Mouse (Mus musculus): Measurements from ENCODE around the gene Zdhhc8. TPM values are rescaled to one million over a fixed set of nuclear protein-coding genes. Genes with fewer than 3 reads are reported as not detected.

Gene Zdhhc8
- polyA plus RNA-seq, 1 experiment from 2014 or later = 17.4 TPM

GRCm38 (mm10) chr16:18173788-18174187 lies 61.1 kb downstream of the Zdhhc8 start:
- no peak overlapping the region for H3K27ac ChIP-seq (ENCODE audit: low read length)

GRCm38 (mm10) chr16:18173231-18173630 lies 61.7 kb downstream of the Zdhhc8 start:
- peak; percentile 45; the same call in 1 of the 2 replicates for ATAC-seq
- H3K27ac ChIP-seq (ENCODE audit: low read length) = no peak overlapping the region
- 61% methylated on average over 9 of the region's 9 CpGs for WGBS
- no peak overlapping the region for H3K9ac ChIP-seq (replicated peaks; ENCODE audit: low read depth, low read length)
- H3K4me3 ChIP-seq (replicated peaks; ENCODE audit: low read length) = no peak overlapping the region
- no peaks in the 10 kb centered on the region for H3K9me3 ChIP-seq (ENCODE audit: control insufficient read depth, low read length)
- H3K36me3 ChIP-seq (ENCODE audit: control insufficient read depth, insufficient read depth) = no peaks in the 10 kb centered on the region
- H3K4me1 ChIP-seq (replicated peaks; ENCODE audit: control insufficient read depth, insufficient read depth, low read length) = peaks cover 5% of the 10 kb centered on the region
- H3K27me3 ChIP-seq (replicated peaks; ENCODE audit: control insufficient read depth, insufficient read depth, low read length) = no peaks in the 10 kb centered on the region
- no peak overlapping the region for H3K4me2 ChIP-seq (ENCODE audit: low read length)

More at GRCm38 (mm10) chr16:18173788-18174187, 61.1 kb downstream of the Zdhhc8 start:
- ATAC-seq = no peak
- H3K4me2 ChIP-seq (ENCODE audit: low read length) = no peak overlapping the region
- H3K27me3 ChIP-seq (replicated peaks; ENCODE audit: control insufficient read depth, insufficient read depth, low read length) = no peaks in the 10 kb centered on the region
- no peaks in the 10 kb centered on the region for H3K36me3 ChIP-seq (ENCODE audit: control insufficient read depth, insufficient read depth)
- H3K9me3 ChIP-seq (ENCODE audit: control insufficient read depth, low read length) = no peaks in the 10 kb centered on the region
- no peak overlapping the region for H3K4me3 ChIP-seq (replicated peaks; ENCODE audit: low read length)
- 64% methylated on average over 11 of the region's 11 CpGs for WGBS
- H3K4me1 ChIP-seq (replicated peaks; ENCODE audit: control insufficient read depth, insufficient read depth, low read length) = peaks cover 5% of the 10 kb centered on the region
- H3K9ac ChIP-seq (replicated peaks; ENCODE audit: low read depth, low read length) = no peak overlapping the region

- H3K27ac ChIP-seq (ENCODE audit: low read length) = no peak overlapping the region
- H3K27me3 ChIP-seq (replicated peaks; ENCODE audit: control insufficient read depth, insufficient read depth, low read length) = no peaks in the 10 kb centered on the region
- H3K9me3 ChIP-seq (ENCODE audit: control insufficient read depth, low read length) = no peaks in the 10 kb centered on the region
- H3K4me1 ChIP-seq (replicated peaks; ENCODE audit: control insufficient read depth, insufficient read depth, low read length) = peaks cover 5% of the 10 kb centered on the region
- H3K36me3 ChIP-seq (ENCODE audit: control insufficient read depth, insufficient read depth) = no peaks in the 10 kb centered on the region
- 11% methylated on average over 7 of the region's 7 CpGs for WGBS
- H3K9ac ChIP-seq (replicated peaks; ENCODE audit: low read depth, low read length) = no peak overlapping the region
- no peak overlapping the region for H3K4me3 ChIP-seq (replicated peaks; ENCODE audit: low read length)
- H3K4me2 ChIP-seq (ENCODE audit: low read length) = no peak overlapping the region
- peak; percentile 49 for ATAC-seq
These were observed 62.6 kb downstream of the Zdhhc8 start for GRCm38 (mm10) chr16:18172266-18172855.

MicroRNAs within 50 kb of the gene (microRNA counts, 519-probe panel; counts per million panel counts)
- microRNA mmu-miR-1306 = 2,298 counts per million, percentile 51 among the panel's probes with 10 or more counts

Small RNA genes lying within 50 kb of the gene (microRNA-seq; reads per million reads assigned to microRNA genes)
- gene Gm24572 (0.62 reads per million), gene Mir1306 (241 reads per million, percentile 66 among the genes with 10 or more reads in this experiment)

Other genes with a start within 250 kb of the Zdhhc8 start
- 145 and 156 TPM in 2 replicates for gene Dgcr6, start 182.3 kb downstream of the Zdhhc8 start, polyA plus RNA-seq (2015; fragmentation: Nextera tagmentation; extraction: Ambion mirVana)
- 4.1 and 4.2 TPM in 2 replicates for gene Prodh, start 144.9 kb downstream of the Zdhhc8 start, polyA plus RNA-seq (2015; fragmentation: Nextera tagmentation; extraction: Ambion mirVana)
- 21.7 and 24.4 TPM in 2 replicates for gene Rtn4r, start 107.5 kb downstream of the Zdhhc8 start, polyA plus RNA-seq (2015; fragmentation: Nextera tagmentation; extraction: Ambion mirVana)
- 0.19 TPM in 1 of 2 replicates, not detected in the other for gene Ccdc188, start 17.3 kb downstream of the Zdhhc8 start, polyA plus RNA-seq (2015; fragmentation: Nextera tagmentation; extraction: Ambion mirVana)
- gene Trmt2a, start 13.5 kb upstream of the Zdhhc8 start, polyA plus RNA-seq (2015; fragmentation: Nextera tagmentation; extraction: Ambion mirVana) = 118 and 139 TPM in 2 replicates
- 370 and 388 TPM in 2 replicates for gene Ranbp1, start 13.6 kb upstream of the Zdhhc8 start, polyA plus RNA-seq (2015; fragmentation: Nextera tagmentation; extraction: Ambion mirVana)
- 2.0 TPM in 1 of 2 replicates, not detected in the other for gene Gm49776, start 23.2 kb upstream of the Zdhhc8 start, polyA plus RNA-seq (2015; fragmentation: Nextera tagmentation; extraction: Ambion mirVana)
- gene Dgcr8, start 54.1 kb upstream of the Zdhhc8 start, polyA plus RNA-seq (2015; fragmentation: Nextera tagmentation; extraction: Ambion mirVana) = 39.2 and 40.8 TPM in 2 replicates
- 74.9 and 86.8 TPM in 2 replicates for gene Tango2, start 113.0 kb upstream of the Zdhhc8 start, polyA plus RNA-seq (2015; fragmentation: Nextera tagmentation; extraction: Ambion mirVana)
- gene Arvcf, start 113.0 kb upstream of the Zdhhc8 start, polyA plus RNA-seq (2015; fragmentation: Nextera tagmentation; extraction: Ambion mirVana) = 58.6 and 67.8 TPM in 2 replicates
- gene Txnrd2, start 191.2 kb upstream of the Zdhhc8 start, polyA plus RNA-seq (2015; fragmentation: Nextera tagmentation; extraction: Ambion mirVana) = 24.0 and 27.8 TPM in 2 replicates
- 88.8 and 98.1 TPM in 2 replicates for gene Comt, start 191.7 kb upstream of the Zdhhc8 start, polyA plus RNA-seq (2015; fragmentation: Nextera tagmentation; extraction: Ambion mirVana)